Mouse (Mus musculus) adrenal gland, adult 18-20 months (tissue): Measurements from ENCODE around the gene Syne3. TPM values are rescaled to one million over a fixed set of nuclear protein-coding genes. Genes with fewer than 3 reads are reported as not detected.

Experiments
- DNase-seq, 2 experiments: peaks; one replicate each; pipeline ENCODE4 v3.0.0; 2021 to 2022; ENCODE audit warnings: low spot score in 2 of 2
- microRNA-seq, 2 experiments: library from miRNA; unstranded; fragments of <30 nt; microRNA quantifications; one replicate each; pipeline ENCODE4 v1.2.0; 2021; ENCODE audit warnings: borderline number of aligned reads in 2 of 2
- total RNA-seq, 2 experiments: library from RNA; stranded (reverse); gene quantifications; 1 replicate in 1 of 2; 2 replicates in 1 of 2; pipeline ENCODE4 v1.2.3; 2021

Syne3 gene
- total RNA-seq, 2 experiments from 2014 or later = 9.3 to 11.4 TPM

GRCm38 (mm10) chr12:104899161-104899560, 110.4 kb downstream of the Syne3 start:
- DNase-seq = no peak

GRCm38 (mm10) chr12:104898718-104899117, 110.9 kb downstream of the Syne3 start:
- DNase-seq = no peak

DNA sequence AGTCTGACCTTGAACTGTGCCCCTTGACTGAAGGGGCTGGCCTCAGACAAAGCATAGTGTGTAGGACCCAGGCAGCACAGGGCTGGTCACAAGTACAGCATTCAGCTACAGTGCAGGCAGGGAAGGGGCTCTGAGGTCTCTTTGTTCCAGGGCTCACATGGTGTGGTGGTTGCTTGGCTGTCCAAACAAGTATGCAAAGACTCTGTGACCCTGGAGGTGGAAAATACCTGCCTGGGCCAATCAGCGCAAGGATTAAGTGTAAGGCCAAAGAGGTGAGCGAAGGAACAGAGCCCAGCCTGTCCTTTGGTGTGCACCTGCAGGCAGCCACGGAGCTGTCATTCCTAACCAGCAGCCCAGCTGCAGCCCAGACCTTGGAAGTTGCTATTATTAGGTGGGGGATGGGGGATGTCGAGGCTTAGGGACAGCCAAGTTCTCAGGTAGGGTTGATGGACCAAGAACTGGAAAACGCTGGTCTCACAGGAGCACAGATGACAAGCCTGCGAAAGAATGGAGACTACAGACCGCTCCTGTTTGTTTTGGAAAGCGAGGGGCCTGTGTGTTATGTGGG, 112.5 kb downstream of the Syne3 start:
- no peak for DNase-seq

DNA sequence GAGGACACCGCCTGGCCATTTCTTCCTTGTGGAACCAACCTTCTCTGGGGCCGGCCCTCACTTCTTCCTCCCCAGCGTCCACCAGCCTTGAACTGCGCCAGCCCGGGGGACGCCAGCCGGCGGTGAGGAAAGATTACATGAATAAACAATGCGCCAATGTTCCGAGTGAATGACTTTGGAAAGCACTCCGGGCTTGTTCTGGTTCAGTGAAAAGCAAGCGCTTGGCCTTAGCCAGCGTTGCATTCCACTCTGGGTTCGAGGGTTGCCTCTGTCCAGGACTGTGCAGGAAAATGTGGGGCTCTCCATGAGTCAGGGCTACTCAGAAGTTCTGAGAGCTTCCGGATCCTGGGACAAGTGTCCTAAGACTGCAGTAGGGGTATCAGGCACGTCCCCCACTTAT, 113.0 kb downstream of the Syne3 start:
- DNase-seq = no peak

GRCm38 (mm10) chr12:104892245-104892644, 117.4 kb downstream of the Syne3 start:
- DNase-seq = no peak

DNA sequence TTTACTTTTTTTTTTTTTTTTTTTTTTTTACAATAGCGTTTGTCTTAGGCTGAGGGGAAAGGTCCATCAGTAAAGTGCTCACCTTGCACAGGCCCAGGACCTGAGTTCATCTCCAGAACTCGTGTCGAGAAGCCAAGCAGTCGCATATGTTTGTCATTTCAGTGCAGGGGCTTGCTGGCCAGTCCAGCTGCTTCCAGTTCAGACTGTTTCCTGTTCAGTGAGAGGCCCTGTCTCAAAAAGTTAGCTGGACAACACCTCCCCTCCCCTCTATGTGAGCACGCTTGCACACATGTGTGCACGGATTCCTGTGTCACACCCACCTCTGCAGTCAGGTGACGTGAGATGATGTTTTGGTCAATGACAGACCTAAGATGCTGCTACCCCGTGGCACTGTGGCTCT, 119.5 kb downstream of the Syne3 start:
- no peak for DNase-seq

DNA sequence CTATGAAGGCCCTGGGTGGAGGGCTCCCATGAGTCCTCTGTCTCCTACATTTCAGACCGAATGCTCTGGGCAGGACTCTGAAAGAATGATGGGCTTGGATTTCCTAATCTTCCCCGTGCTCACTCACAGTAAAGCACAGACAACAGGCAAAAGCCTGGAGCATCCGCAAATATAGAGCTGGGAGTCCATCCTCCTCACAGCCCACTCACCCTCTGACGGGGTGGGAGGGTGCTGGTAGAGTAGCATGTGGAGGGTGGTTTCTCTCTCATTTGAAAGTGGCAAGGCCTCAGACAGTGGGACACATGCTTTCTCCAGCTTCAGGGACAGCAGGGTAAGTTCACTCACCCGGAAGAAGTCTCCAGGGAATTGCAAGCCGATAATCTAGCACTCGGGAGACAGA, 123.5 kb downstream of the Syne3 start:
- DNase-seq = no peak

GRCm38 (mm10) chr12:104882533-104882932, 127.1 kb downstream of the Syne3 start:
- no peak for DNase-seq

GRCm38 (mm10) chr12:104882061-104882460, 127.5 kb downstream of the Syne3 start:
- DNase-seq = no peak

DNA sequence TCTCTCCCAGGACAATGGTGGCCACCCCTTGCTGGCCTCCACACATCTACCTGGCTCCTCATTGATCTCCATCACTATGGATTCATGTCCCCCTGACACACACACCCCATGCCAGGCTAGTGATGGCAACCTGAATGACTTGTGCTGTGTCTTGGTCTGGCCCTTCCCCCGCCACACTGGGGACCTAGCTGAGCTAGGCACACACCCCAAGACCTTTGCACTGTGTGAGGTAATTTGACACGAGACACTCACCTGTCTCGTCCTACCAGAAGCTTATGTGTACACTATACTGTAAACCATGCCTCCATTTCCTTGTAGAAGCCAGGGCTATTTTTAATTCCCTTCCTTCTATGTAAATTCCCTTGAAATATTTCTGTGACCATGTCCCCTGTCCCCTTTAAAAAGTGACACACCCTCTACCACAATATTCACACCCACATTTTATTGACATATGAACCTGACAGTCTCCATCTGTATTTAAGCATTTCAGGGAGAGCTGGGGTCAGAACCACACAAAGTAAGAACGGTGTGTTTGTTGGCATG, 128.0 kb downstream of the Syne3 start:
- DNase-seq = no peak

GRCm38 (mm10) chr12:104880367-104880766, 129.2 kb downstream of the Syne3 start:
- DNase-seq = no peak

Small RNA genes lying within 50 kb of the gene (microRNA-seq; reads per million reads assigned to microRNA genes)
- 4.9 to 11.8 reads per million in 2 experiments for gene Mir3069

Other genes with a start within 250 kb of the Syne3 start
- 10 to 100 TPM; 12.8 to 15.9 TPM for gene Clmn, start 144.7 kb downstream of the Syne3 start, total RNA-seq
- gene Glrx5, start 22.9 kb upstream of the Syne3 start, total RNA-seq = 100 to 1,000 TPM; 115 to 227 TPM
- not detected for gene Tcl1b2, start 136.2 kb upstream of the Syne3 start, total RNA-seq
- not detected for gene Tcl1b1, start 149.9 kb upstream of the Syne3 start, total RNA-seq
- gene Tcl1b5, start 166.5 kb upstream of the Syne3 start, total RNA-seq = not detected
- not detected for gene Tcl1b3, start 181.2 kb upstream of the Syne3 start, total RNA-seq
- gene Tcl1b4, start 192.1 kb upstream of the Syne3 start, total RNA-seq = not detected
- not detected for gene Tcl1, start 213.0 kb upstream of the Syne3 start, total RNA-seq